Mouse (Mus musculus) thymus, adult 2 months (tissue): ENCODE data around the gene Pde4d.

Experiments used
- CTCF ChIP-seq: fragments of 200-500 bp; IDR thresholded peaks from 2 replicates; pipeline ENCODE4 v1.5.1; 2012; ENCODE audit warnings: mild to moderate bottlenecking, control low read depth, low read length, moderate library complexity, borderline replicate concordance; ENCODE audit not compliant: control insufficient read depth, poor library complexity, insufficient read depth; ENCODE audit errors: extremely low read depth
- POLR2A ChIP-seq: fragments of 200-500 bp; IDR thresholded peaks from 2 replicates; pipeline ENCODE4 v1.6.1; 2012; ENCODE audit warnings: mild to moderate bottlenecking, low read length, control low read depth, moderate library complexity; ENCODE audit not compliant: control insufficient read depth, poor library complexity, insufficient read depth; ENCODE audit errors: extremely low read depth

GRCm38 (mm10) chr13:109518194-109518593 is 1068.4 kb downstream of the Pde4d start:
- TF ChIP-seq CTCF, result no peak
- TF ChIP-seq POLR2A, result no peak
